Mouse (Mus musculus): ENCODE data around the gene Zfp276.

GRCm38 (mm10) chr8:123257114-123257513 is 3.1 kb downstream of the Zfp276 start:
- TF ChIP-seq CTCF (IDR thresholded peaks at IDR 0.05; ENCODE audit: low read depth, low read length): no peak
- TF ChIP-seq POLR2A (IDR thresholded peaks at IDR 0.05; ENCODE audit: extremely low read depth, insufficient read depth, low read length): no peak
